Mouse (Mus musculus) hindbrain, embryonic 14.5 days (tissue): ENCODE measurements around the gene Gm8897. TPM values are rescaled to one million over a fixed set of nuclear protein-coding genes. Genes with fewer than 3 reads are reported as not detected.
"Not testable (repeated sequence)": the region's sequence is repeated elsewhere in the genome, so short reads cannot be mapped to it uniquely, and the experiment has no call there.

Source experiments
- ATAC-seq: fragments of 200-750 bp; cut with Nextera tagmentation; 2 replicates; pipeline ENCODE4 v1.8.0; 2017; ENCODE audit warnings: moderate number of reproducible peaks, mild to moderate bottlenecking, moderate TSS enrichment, moderate library complexity; ENCODE audit not compliant: low FRiP score
- DNase-seq: peaks from one replicate; pipeline ENCODE4 v3.0.0-alpha.2; 2015; ENCODE audit warnings: low spot score
- H3K27ac ChIP-seq: fragments of 300-500 bp; sonication (generic); 2 replicates; pipeline ENCODE4 v1.5.1; 2014; ENCODE audit warnings: mild to moderate bottlenecking, moderate library complexity
- H3K27me3 ChIP-seq: fragments of 300-500 bp; sonication (generic); 2 replicates; pipeline ENCODE4 v1.6.1; 2014; ENCODE audit warnings: mild to moderate bottlenecking, low read length, mixed read lengths; ENCODE audit not compliant: control insufficient read depth, insufficient read depth
- H3K36me3 ChIP-seq: fragments of 300-500 bp; sonication (generic); replicated peaks from 2 replicates; pipeline ENCODE4 v1.6.1; 2014; ENCODE audit not compliant: control insufficient read depth, insufficient read depth
- H3K4me1 ChIP-seq: fragments of 300-500 bp; sonication (generic); replicated peaks from 2 replicates; pipeline ENCODE4 v1.6.1; 2014; ENCODE audit warnings: antibody characterized with exemption, low read length, mixed read lengths; ENCODE audit not compliant: control insufficient read depth, insufficient read depth
- H3K4me2 ChIP-seq: fragments of 300-500 bp; sonication (generic); replicated peaks from 2 replicates; pipeline ENCODE4 v1.6.1; 2014; ENCODE audit warnings: mild to moderate bottlenecking, moderate library complexity
- H3K4me3 ChIP-seq: fragments of 300-500 bp; sonication (generic); replicated peaks from 2 replicates; pipeline ENCODE4 v1.5.1; 2014; ENCODE audit warnings: mild to moderate bottlenecking, low read length
- H3K9ac ChIP-seq: fragments of 300-500 bp; sonication (generic); 2 replicates; pipeline ENCODE4 v1.6.1; 2014
- H3K9me3 ChIP-seq: fragments of 300-500 bp; sonication (generic); 2 replicates; pipeline ENCODE4 v1.6.1; 2016; ENCODE audit warnings: low read length; ENCODE audit not compliant: control insufficient read depth
- WGBS: fragments of 180-500 bp; shearing (Covaris S2); extraction: QIAGEN DNeasy Blood & Tissue Kit; methylation state at CpG from one replicate; pipeline ENCODE4 v1.1.7; 2014; 5-methylcytosine and 5-hydroxymethylcytosine counted together
- polyA plus RNA-seq: library from polyadenylated mRNA; unstranded; fragments of >200 nt; fragmentation: Nextera tagmentation; extraction: Ambion mirVana; gene quantifications from 2 replicates; pipeline ENCODE4 v1.2.1, GENCODE M21; 2014

Gene Gm8897
- not detected in 2 replicates for polyA plus RNA-seq

- 58% methylated on average over 2 of the region's 2 CpGs for WGBS
- H3K9ac ChIP-seq, H3K4me2 ChIP-seq, H3K4me3 ChIP-seq, H3K9me3 ChIP-seq, ATAC-seq, H3K4me1 ChIP-seq, H3K27me3 ChIP-seq, DNase-seq, H3K36me3 ChIP-seq, H3K27ac ChIP-seq: not testable (repeated sequence)
Measured at GRCm38 (mm10) chr5:11416118-11416517, at the start of gene Gm8897. Gm8897 (plus strand) TSS chr5:11416418.

DNA sequence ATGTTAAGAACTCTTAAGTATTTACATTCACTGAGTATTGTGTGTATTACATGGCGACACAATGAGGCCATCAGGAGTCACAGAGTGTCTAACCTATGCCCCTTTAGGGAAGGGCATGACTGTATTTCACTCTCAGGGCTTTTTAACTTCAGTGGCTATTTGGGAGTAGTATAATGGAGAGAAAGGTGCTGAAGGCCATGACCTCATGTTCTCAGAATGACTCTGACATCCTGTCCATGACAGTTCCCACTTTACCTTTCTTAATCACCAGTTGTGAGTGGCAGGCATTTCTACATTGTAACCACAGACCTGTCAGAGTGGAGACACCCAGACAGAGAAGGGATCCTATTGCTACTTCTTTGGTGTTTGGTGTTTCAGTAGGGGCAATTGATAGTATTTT lies 473 bp downstream of the Gm8897 start:
- H3K9me3 ChIP-seq, H3K36me3 ChIP-seq, H3K27ac ChIP-seq, ATAC-seq, DNase-seq, H3K4me3 ChIP-seq, H3K4me1 ChIP-seq, H3K27me3 ChIP-seq, H3K4me2 ChIP-seq, H3K9ac ChIP-seq: not testable (repeated sequence)
- 75% methylated on average over 1 of the region's 1 CpGs for WGBS

Other genes starting within 250 kb of the Gm8897 start
- not detected in 2 replicates for gene Gm5861, start 233.3 kb upstream of the Gm8897 start, polyA plus RNA-seq
- gene Gm8890, start 160.4 kb upstream of the Gm8897 start, polyA plus RNA-seq, result not detected in 2 replicates
- gene Speer1, start 74.9 kb upstream of the Gm8897 start, polyA plus RNA-seq, result not detected in 2 replicates
- not detected in 2 replicates for gene Gm8906, start 86.3 kb downstream of the Gm8897 start, polyA plus RNA-seq
- gene Gm6460, start 178.5 kb downstream of the Gm8897 start, polyA plus RNA-seq, result not detected in 2 replicates